Mouse (Mus musculus): ENCODE measurements at regions not wholly inside any gene's neighbourhood (a gene's known extent, or its start where the extent isn't known, plus 50 kb on each side); places are given as distances from the start of the nearest gene placed in this dataset.
A peak's percentile ranks its signal among the peaks of the same experiment; 100 is the strongest.

DNA sequence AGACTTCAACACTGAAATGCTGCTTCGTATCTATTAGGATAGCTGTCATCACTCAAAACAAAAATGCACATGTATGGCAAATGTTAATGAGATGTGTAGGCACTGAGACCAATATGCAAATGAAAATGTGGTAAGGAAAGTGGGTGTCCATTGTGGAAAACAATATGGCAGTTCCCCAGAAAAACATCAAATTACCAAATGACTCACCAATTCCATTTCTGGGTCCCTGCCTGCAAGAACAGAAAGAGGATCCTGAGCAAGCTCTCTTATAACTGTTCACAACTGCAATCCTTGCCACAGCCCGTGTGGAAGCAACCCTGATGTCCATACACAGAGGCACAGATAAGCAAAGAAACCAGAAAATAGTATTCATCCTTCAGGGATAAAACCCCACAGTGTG, 442.0 kb downstream of the Defb40 start:
- H3K9ac ChIP-seq (ENCODE audit: low read length) = no peak overlapping the region
- no peaks in the 10 kb centered on the region for H3K36me3 ChIP-seq (ENCODE audit: control insufficient read depth, insufficient read depth, low read length)
- no peak overlapping the region for H3K4me2 ChIP-seq (ENCODE audit: low read depth, low read length)
- no peak overlapping the region for H3K27ac ChIP-seq (ENCODE audit: low read length)
- no peaks in the 10 kb centered on the region for H3K27me3 ChIP-seq (ENCODE audit: control insufficient read depth, insufficient read depth, low read depth, low read length)
- no peaks in the 10 kb centered on the region for H3K4me1 ChIP-seq (replicated peaks; ENCODE audit: control insufficient read depth, insufficient read depth, low read length)
- 75% methylated on average over 2 of the region's 2 CpGs for WGBS
- no peak overlapping the region for H3K4me3 ChIP-seq (ENCODE audit: low read length)
- ATAC-seq (ENCODE audit: low read depth) = no peak
- no peaks in the 10 kb centered on the region for H3K9me3 ChIP-seq (ENCODE audit: control insufficient read depth, low read length)

DNA sequence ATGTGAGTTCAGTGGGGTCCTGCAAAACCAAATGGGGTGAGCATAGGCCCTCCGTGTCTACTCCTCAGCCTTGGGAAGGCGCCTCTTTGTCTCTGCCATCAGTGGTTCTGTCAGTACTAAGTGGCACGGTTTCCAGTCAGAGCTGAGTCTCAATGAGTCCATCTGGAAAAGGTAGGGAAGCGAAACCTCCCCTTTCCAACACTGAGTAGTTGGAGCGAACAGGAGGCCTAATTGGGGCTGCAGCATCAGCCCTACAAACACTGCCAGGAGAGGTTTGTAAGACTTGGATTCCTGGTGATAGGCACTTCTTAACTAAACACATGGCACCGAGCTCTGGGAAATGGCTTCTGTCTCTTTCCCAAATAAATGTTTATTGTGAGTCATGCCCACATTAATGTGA, 449.9 kb downstream of the Defb40 start:
- 83% methylated on average over 6 of the region's 6 CpGs for WGBS
- Histone ChIP-seq H3K27me3 (ENCODE audit: control insufficient read depth, insufficient read depth, low read depth, low read length) (no peaks in the 10 kb centered on the region), H3K27ac (ENCODE audit: low read length) (no peak overlapping the region), H3K9me3 (ENCODE audit: control insufficient read depth, low read length) (no peaks in the 10 kb centered on the region), H3K4me3 (ENCODE audit: low read length) (no peak overlapping the region), H3K36me3 (ENCODE audit: control insufficient read depth, insufficient read depth, low read length) (no peaks in the 10 kb centered on the region), H3K4me2 (ENCODE audit: low read depth, low read length) (no peak overlapping the region), H3K9ac (ENCODE audit: low read length) (no peak overlapping the region), H3K4me1 (replicated peaks; ENCODE audit: control insufficient read depth, insufficient read depth, low read length) (no peaks in the 10 kb centered on the region)
- ATAC-seq (ENCODE audit: low read depth) = no peak

DNA sequence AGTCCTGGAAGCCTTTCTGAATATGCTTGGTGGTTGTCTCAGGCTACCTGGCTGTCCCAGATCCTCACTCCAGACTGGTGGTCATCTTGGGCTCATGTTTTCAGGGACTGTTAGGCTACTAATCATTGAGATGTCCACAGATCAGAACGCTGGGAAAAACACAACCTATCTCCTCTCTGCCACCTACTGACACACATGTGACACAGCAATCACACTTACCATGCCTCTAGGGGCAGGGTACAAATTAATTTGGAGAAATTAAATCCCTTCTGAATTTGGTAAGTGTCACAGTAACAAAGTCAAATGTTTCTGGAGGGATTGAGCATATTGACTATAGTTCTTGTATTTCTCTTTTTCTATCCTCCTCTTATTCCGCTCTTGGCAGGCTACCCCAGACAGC, 465.6 kb downstream of the Defb40 start:
- H3K36me3 ChIP-seq (ENCODE audit: control insufficient read depth, insufficient read depth, low read length) = no peaks in the 10 kb centered on the region
- no peaks in the 10 kb centered on the region for H3K4me1 ChIP-seq (replicated peaks; ENCODE audit: control insufficient read depth, insufficient read depth, low read length)
- no peaks in the 10 kb centered on the region for H3K9me3 ChIP-seq (ENCODE audit: control insufficient read depth, low read length)
- no peaks in the 10 kb centered on the region for H3K27me3 ChIP-seq (ENCODE audit: control insufficient read depth, insufficient read depth, low read depth, low read length)
- H3K4me2 ChIP-seq (ENCODE audit: low read depth, low read length) = no peak overlapping the region
- ATAC-seq (ENCODE audit: low read depth) = no peak
- H3K4me3 ChIP-seq (ENCODE audit: low read length) = no peak overlapping the region
- H3K9ac ChIP-seq (ENCODE audit: low read length) = no peak overlapping the region
- WGBS = 58% methylated on average over 2 of the region's 2 CpGs
- no peak overlapping the region for H3K27ac ChIP-seq (ENCODE audit: low read length)

DNA sequence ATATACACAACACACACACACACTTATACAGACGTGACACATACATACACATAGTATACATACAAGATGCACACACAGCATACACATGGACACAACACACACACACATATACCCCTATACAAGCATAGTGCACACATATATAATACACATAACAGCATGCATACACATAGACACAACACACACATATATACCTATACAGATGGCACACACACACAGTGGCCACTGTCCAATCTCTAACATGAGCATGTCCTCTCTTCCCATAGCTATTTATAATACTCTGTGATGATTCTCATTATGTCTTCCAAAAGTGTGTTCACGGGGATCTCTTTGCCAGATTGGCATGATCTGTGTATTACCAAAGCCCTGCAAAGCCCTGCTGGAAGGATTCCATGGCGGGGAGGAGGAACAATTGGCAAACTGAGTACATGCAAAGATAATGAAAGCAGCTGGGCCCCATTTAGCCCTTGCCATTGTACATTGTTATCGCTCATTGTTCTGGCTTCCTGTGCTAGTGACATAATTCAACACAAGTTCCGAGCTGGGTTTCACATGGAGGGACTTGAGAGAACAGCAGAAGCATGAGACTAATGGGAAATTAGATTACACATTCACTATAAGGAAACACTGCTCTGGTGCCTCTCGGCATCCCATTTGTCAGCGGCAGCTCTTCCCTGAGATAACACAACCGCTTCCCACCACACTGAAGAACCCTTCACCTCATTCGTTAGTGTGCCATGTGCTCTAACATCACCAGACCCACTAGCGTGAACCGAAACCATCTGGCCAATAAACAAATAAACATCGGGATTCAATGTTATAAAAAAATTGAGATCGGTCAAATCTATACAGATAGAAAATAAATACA, 471.7 kb downstream of the Defb40 start:
- 38% methylated on average over 13 of the region's 13 CpGs for WGBS
- ATAC-seq (ENCODE audit: low read depth) = peak; percentile 64

DNA sequence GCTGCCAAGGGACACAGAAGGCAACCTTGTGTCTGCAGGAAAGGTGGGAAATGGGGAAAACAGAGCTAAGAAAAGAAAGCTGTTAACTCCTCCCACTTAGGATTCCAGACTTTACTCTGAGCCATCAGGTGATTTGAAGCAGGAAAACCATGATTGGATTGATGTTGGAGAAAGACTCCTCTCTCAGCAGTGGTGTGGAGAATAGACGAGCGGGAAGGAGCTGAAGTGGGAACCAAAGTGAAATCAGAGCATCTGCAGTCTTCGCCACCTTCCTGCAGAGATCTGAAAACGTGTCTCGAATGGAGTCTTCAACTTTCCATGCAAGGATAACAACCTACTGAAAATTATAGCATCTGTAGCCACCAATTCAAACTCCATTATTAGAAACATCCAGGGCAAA, 487.4 kb downstream of the Defb40 start:
- Histone ChIP-seq H3K4me1 (replicated peaks; ENCODE audit: control insufficient read depth, insufficient read depth, low read length) (no peaks in the 10 kb centered on the region), H3K27me3 (ENCODE audit: control insufficient read depth, insufficient read depth, low read depth, low read length) (no peaks in the 10 kb centered on the region), H3K4me2 (ENCODE audit: low read depth, low read length) (no peak overlapping the region), H3K36me3 (ENCODE audit: control insufficient read depth, insufficient read depth, low read length) (no peaks in the 10 kb centered on the region), H3K27ac (ENCODE audit: low read length) (no peak overlapping the region), H3K4me3 (ENCODE audit: low read length) (no peak overlapping the region), H3K9ac (ENCODE audit: low read length) (no peak overlapping the region), H3K9me3 (ENCODE audit: control insufficient read depth, low read length) (no peaks in the 10 kb centered on the region)
- no peak for ATAC-seq (ENCODE audit: low read depth)
- 81% methylated on average over 5 of the region's 5 CpGs for WGBS

More for the DNA sequence above, 471.7 kb downstream of the Defb40 start:
- H3K36me3 ChIP-seq (ENCODE audit: control insufficient read depth, insufficient read depth, low read length) = no peaks in the 10 kb centered on the region
- no peak overlapping the region for H3K9ac ChIP-seq (ENCODE audit: low read length)
- H3K9me3 ChIP-seq (ENCODE audit: control insufficient read depth, low read length) = no peaks in the 10 kb centered on the region
- no peak overlapping the region for H3K4me3 ChIP-seq (ENCODE audit: low read length)
- H3K27ac ChIP-seq (ENCODE audit: low read length) = no peak overlapping the region
- no peaks in the 10 kb centered on the region for H3K27me3 ChIP-seq (ENCODE audit: control insufficient read depth, insufficient read depth, low read depth, low read length)
- no peaks in the 10 kb centered on the region for H3K4me1 ChIP-seq (replicated peaks; ENCODE audit: control insufficient read depth, insufficient read depth, low read length)
- no peak overlapping the region for H3K4me2 ChIP-seq (ENCODE audit: low read depth, low read length)

DNA sequence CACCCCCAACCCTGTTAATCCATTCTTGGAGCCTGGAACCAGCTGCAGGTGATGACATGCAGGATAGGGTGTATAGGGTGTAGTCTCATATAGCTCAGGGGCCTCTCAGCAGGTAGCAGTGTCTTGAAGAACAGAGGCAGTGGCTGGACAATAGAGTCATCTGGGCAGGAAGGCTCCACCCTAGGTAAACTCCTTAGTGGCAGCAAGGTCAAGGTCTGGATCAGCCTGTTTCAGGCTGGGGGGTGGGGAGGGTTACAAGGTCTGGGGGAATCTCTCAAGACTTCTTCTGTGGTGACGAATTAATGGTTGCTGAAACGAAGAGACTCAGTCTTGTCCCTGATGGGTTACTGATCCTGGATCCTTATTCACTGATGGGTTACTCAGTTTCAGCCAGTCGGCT, 498.0 kb downstream of the Defb40 start:
- ATAC-seq (ENCODE audit: low read depth) = no peak
- Histone ChIP-seq H3K4me2 (ENCODE audit: low read depth, low read length) (no peak overlapping the region), H3K27ac (ENCODE audit: low read length) (no peak overlapping the region), H3K36me3 (ENCODE audit: control insufficient read depth, insufficient read depth, low read length) (no peaks in the 10 kb centered on the region), H3K9me3 (ENCODE audit: control insufficient read depth, low read length) (no peaks in the 10 kb centered on the region), H3K4me1 (replicated peaks; ENCODE audit: control insufficient read depth, insufficient read depth, low read length) (no peaks in the 10 kb centered on the region), H3K4me3 (ENCODE audit: low read length) (no peak overlapping the region), H3K9ac (ENCODE audit: low read length) (no peak overlapping the region), H3K27me3 (ENCODE audit: control insufficient read depth, insufficient read depth, low read depth, low read length) (no peaks in the 10 kb centered on the region)
- 76% methylated on average over 3 of the region's 3 CpGs for WGBS

DNA sequence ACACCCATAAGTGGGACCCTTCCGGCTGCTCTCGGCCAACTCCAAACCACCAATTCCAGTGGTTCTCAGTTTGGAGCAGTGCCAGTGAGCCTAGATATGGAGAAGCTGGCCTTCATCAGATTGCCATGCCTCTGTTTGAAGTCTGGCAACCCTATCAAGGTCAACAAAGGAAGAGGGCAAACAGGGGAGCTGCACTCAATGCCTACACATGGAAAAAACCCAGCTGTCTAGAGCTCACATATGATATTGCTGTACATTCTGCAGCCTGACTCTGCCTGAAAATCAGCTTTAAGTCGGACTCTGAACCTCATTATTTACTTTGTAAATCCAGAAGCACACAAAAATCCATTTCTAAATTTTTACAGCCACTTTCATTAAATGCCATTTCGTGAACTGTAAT, 499.9 kb downstream of the Defb40 start:
- Histone ChIP-seq H3K9ac (ENCODE audit: low read length) (no peak overlapping the region), H3K4me3 (ENCODE audit: low read length) (no peak overlapping the region), H3K4me2 (ENCODE audit: low read depth, low read length) (no peak overlapping the region), H3K27me3 (ENCODE audit: control insufficient read depth, insufficient read depth, low read depth, low read length) (no peaks in the 10 kb centered on the region), H3K27ac (ENCODE audit: low read length) (no peak overlapping the region), H3K4me1 (replicated peaks; ENCODE audit: control insufficient read depth, insufficient read depth, low read length) (no peaks in the 10 kb centered on the region), H3K36me3 (ENCODE audit: control insufficient read depth, insufficient read depth, low read length) (no peaks in the 10 kb centered on the region), H3K9me3 (ENCODE audit: control insufficient read depth, low read length) (no peaks in the 10 kb centered on the region)
- WGBS = 58% methylated on average over 4 of the region's 4 CpGs
- ATAC-seq (ENCODE audit: low read depth) = no peak

DNA sequence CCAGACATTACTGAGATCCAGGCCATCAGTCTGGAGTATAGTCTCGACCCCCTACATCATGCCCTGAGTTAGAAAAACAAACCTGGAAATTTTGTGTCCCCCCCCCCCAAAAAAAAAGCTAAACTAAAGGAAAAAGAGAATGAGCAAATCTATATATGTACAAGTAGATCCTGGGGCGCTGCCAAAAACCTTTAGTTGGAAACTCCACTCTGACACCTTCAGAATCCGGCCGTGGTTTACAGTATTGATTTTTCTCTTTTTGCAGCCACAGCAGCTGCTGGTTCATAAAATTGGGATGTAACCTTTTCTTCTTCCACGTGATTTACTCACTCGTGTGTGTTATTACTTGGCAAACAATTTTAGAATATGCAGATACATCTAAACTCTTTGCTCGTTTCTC, 510.5 kb downstream of the Defb40 start:
- Histone ChIP-seq H3K27ac (ENCODE audit: low read length) (no peak overlapping the region), H3K36me3 (ENCODE audit: control insufficient read depth, insufficient read depth, low read length) (no peaks in the 10 kb centered on the region), H3K4me3 (ENCODE audit: low read length) (no peak overlapping the region), H3K27me3 (ENCODE audit: control insufficient read depth, insufficient read depth, low read depth, low read length) (no peaks in the 10 kb centered on the region), H3K4me2 (ENCODE audit: low read depth, low read length) (no peak overlapping the region), H3K9me3 (ENCODE audit: control insufficient read depth, low read length) (no peaks in the 10 kb centered on the region), H3K9ac (ENCODE audit: low read length) (no peak overlapping the region), H3K4me1 (replicated peaks; ENCODE audit: control insufficient read depth, insufficient read depth, low read length) (no peaks in the 10 kb centered on the region; the same call in 1 of the 2 replicates)
- 54% methylated on average over 7 of the region's 7 CpGs for WGBS
- no peak for ATAC-seq (ENCODE audit: low read depth)

DNA sequence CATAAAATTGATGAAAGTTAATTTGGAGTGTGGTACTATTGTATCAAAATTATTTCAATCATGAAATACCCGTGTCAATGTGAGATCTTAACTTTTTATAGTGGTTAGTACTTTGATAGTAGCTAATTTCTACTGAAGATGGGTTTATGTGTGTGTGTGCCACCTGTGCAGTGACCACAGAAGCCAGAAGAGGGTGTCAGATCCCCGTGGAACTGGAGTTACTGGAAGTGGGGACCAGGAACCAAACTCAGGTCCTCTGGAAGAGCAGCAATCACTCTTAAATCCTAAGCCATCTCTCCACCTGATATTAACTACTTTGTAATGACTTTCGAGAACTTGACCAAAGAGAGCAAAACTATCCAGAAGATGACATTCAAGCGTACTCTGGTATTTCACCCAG, 517.4 kb downstream of the Defb40 start:
- H3K36me3 ChIP-seq (ENCODE audit: control insufficient read depth, insufficient read depth, low read length) = no peaks in the 10 kb centered on the region
- H3K9me3 ChIP-seq (ENCODE audit: control insufficient read depth, low read length) = no peaks in the 10 kb centered on the region
- ATAC-seq (ENCODE audit: low read depth) = no peak
- no peak overlapping the region for H3K4me2 ChIP-seq (ENCODE audit: low read depth, low read length)
- WGBS = 67% methylated on average over 4 of the region's 4 CpGs
- H3K9ac ChIP-seq (ENCODE audit: low read length) = no peak overlapping the region
- no peaks in the 10 kb centered on the region for H3K4me1 ChIP-seq (replicated peaks; ENCODE audit: control insufficient read depth, insufficient read depth, low read length)
- no peaks in the 10 kb centered on the region for H3K27me3 ChIP-seq (ENCODE audit: control insufficient read depth, insufficient read depth, low read depth, low read length)
- no peak overlapping the region for H3K4me3 ChIP-seq (ENCODE audit: low read length)
- no peak overlapping the region for H3K27ac ChIP-seq (ENCODE audit: low read length)
